11 mouse cellular contexts compared by ENCODE assay signal in genomic region chr6:32464637-32465036, GRCm38 (mm10).
DNase-seq lines count a peak whose midpoint lies in the region; ATAC-seq and TF ChIP-seq lines count a peak whose summit lies in the region.
"Had no signal": no experiment of that assay in that cellular context is flagged by ENCODE, and none has a peak within 500 bp of the region (broad histone marks: within the 10 kb centered on the region; RNA-seq: fewer than 3 reads in every experiment).

No protein-coding gene starts in this region.

- no peak overlapping the region for H3K4me2 ChIP-seq in hindbrain, embryonic 13.5 days
- no peak overlapping the region for H3K4me2 ChIP-seq in hindbrain, embryonic 12.5 days (replicated peaks)
- peak overlapping the region; percentile 15; the same call in 1 of the 2 replicates for H3K4me2 ChIP-seq in heart, postnatal 0 days (ENCODE audit: low read depth, low read length)
- H3K4me2 ChIP-seq in midbrain, embryonic 15.5 days, result no peak overlapping the region

- H3K9ac ChIP-seq in hindbrain, embryonic 13.5 days, result no peak overlapping the region
- H3K9ac ChIP-seq in hindbrain, embryonic 12.5 days, result no peak overlapping the region
- H3K9ac ChIP-seq in heart, postnatal 0 days (replicated peaks; ENCODE audit: low read depth, low read length), result peak overlapping the region; percentile 44
- no peak overlapping the region for H3K9ac ChIP-seq in midbrain, embryonic 15.5 days
- H3K9ac ChIP-seq: forebrain, postnatal 0 days had no signal

- TF ChIP-seq CTCF in heart, postnatal 0 days (IDR thresholded peaks at IDR 0.05; ENCODE audit: low read depth), result no peak

- H3K9me3 ChIP-seq in hindbrain, embryonic 13.5 days, result no peaks in the 10 kb centered on the region
- no peaks in the 10 kb centered on the region for H3K9me3 ChIP-seq in hindbrain, embryonic 12.5 days (replicated peaks)
- H3K9me3 ChIP-seq in heart, postnatal 0 days (replicated peaks; ENCODE audit: control insufficient read depth, low read length), result 0 out of 2 replicates have a peak, but pooled peaks cover 3% of the 10 kb centered on the region
- no peaks in the 10 kb centered on the region for H3K9me3 ChIP-seq in midbrain, embryonic 15.5 days
- H3K9me3 ChIP-seq: limb, embryonic 10.5 days had no signal

- no peak for TF ChIP-seq EP300 in heart, postnatal 0 days (IDR thresholded peaks at IDR 0.05; ENCODE audit: low read depth)

- no peak overlapping the region for H3K4me3 ChIP-seq in hindbrain, embryonic 13.5 days
- H3K4me3 ChIP-seq in hindbrain, embryonic 12.5 days, result no peak overlapping the region
- no peak overlapping the region for H3K4me3 ChIP-seq in brown adipose tissue, adult 24 weeks (ENCODE audit: insufficient read depth, low read depth, low read length)
- H3K4me3 ChIP-seq in heart, postnatal 0 days (ENCODE audit: low read depth, low read length), result no peak overlapping the region
- no peak overlapping the region for H3K4me3 ChIP-seq in midbrain, embryonic 15.5 days
- H3K4me3 ChIP-seq: limb, embryonic 10.5 days had no signal

- 47% methylated on average over 8 of the region's 8 CpGs for WGBS in hindbrain, embryonic 13.5 days
- WGBS in hindbrain, embryonic 12.5 days, result 48% methylated on average over 8 of the region's 8 CpGs
- WGBS in heart, postnatal 0 days, result 15% methylated on average over 8 of the region's 8 CpGs
- 36% methylated on average over 8 of the region's 8 CpGs for WGBS in midbrain, embryonic 15.5 days

- no peaks in the 10 kb centered on the region for H3K36me3 ChIP-seq in hindbrain, embryonic 13.5 days
- no peaks in the 10 kb centered on the region for H3K36me3 ChIP-seq in hindbrain, embryonic 12.5 days
- H3K36me3 ChIP-seq in heart, postnatal 0 days (replicated peaks; ENCODE audit: control insufficient read depth, insufficient read depth, low read length), result no peaks in the 10 kb centered on the region
- H3K36me3 ChIP-seq in midbrain, embryonic 15.5 days (replicated peaks), result no peaks in the 10 kb centered on the region
- H3K36me3 ChIP-seq: limb, embryonic 10.5 days had no signal

- H3K27ac ChIP-seq in hindbrain, embryonic 13.5 days, result peak overlapping the region; percentile 2; the same call in 1 of the 2 replicates
- no peak overlapping the region for H3K27ac ChIP-seq in hindbrain, embryonic 12.5 days
- H3K27ac ChIP-seq in brown adipose tissue, adult 24 weeks (replicated peaks; ENCODE audit: low read depth, low read length), result peak overlapping the region; percentile 35
- peak overlapping the region; percentile 73 for H3K27ac ChIP-seq in heart, postnatal 0 days (ENCODE audit: low read depth)
- no peak overlapping the region for H3K27ac ChIP-seq in midbrain, embryonic 15.5 days
- H3K27ac ChIP-seq: limb, embryonic 10.5 days had no signal

- ATAC-seq in hindbrain, embryonic 13.5 days (ENCODE audit: low FRiP score), result no peak
- no peak for ATAC-seq in hindbrain, embryonic 12.5 days (ENCODE audit: low FRiP score)
- no peak for ATAC-seq in heart, postnatal 0 days (ENCODE audit: insufficient read depth, low read depth)
- ATAC-seq in midbrain, embryonic 15.5 days (replicated peaks), result peak; percentile 53; the same call in 1 of the 2 replicates

- DNase-seq in heart, postnatal 0 days (ENCODE audit: low spot score), result no peak
- no peak for DNase-seq in spleen, postnatal 36 days (ENCODE audit: low spot score in 2 of 2)
- DNase-seq in frontal cortex, adult 2 months (ENCODE audit: extremely low spot score in 1 of 2, low spot score in 1 of 2), result no peak
- DNase-seq: cerebellum, adult 11 months; kidney, postnatal 14 days had no signal

- peaks cover 43% of the 10 kb centered on the region for H3K4me1 ChIP-seq in hindbrain, embryonic 13.5 days (replicated peaks)
- H3K4me1 ChIP-seq in hindbrain, embryonic 12.5 days, result peaks cover 14% of the 10 kb centered on the region
- peaks cover 10% of the 10 kb centered on the region for H3K4me1 ChIP-seq in brown adipose tissue, adult 24 weeks (ENCODE audit: control insufficient read depth, insufficient read depth, insufficient read length, low read length)
- H3K4me1 ChIP-seq in heart, postnatal 0 days (ENCODE audit: control insufficient read depth, insufficient read depth), result peaks cover 43% of the 10 kb centered on the region
- peaks cover 12% of the 10 kb centered on the region; the same call in 1 of the 2 replicates for H3K4me1 ChIP-seq in midbrain, embryonic 15.5 days

- no peaks in the 10 kb centered on the region for H3K27me3 ChIP-seq in hindbrain, embryonic 13.5 days
- no peaks in the 10 kb centered on the region for H3K27me3 ChIP-seq in hindbrain, embryonic 12.5 days
- no peaks in the 10 kb centered on the region for H3K27me3 ChIP-seq in heart, postnatal 0 days (ENCODE audit: control insufficient read depth, insufficient read depth, low read length)
- no peaks in the 10 kb centered on the region for H3K27me3 ChIP-seq in midbrain, embryonic 15.5 days (replicated peaks)

Comparison
In these comparisons a context has a peak if more than half of its experiments do, and no peak if none do; other contexts are left out.
1. H3K27ac ChIP-seq: peak in hindbrain, embryonic 13.5 days (single experiment), brown adipose tissue, adult 24 weeks (single experiment) and heart, postnatal 0 days (single experiment); none in hindbrain, embryonic 12.5 days (single experiment) and midbrain, embryonic 15.5 days (single experiment).